Mouse (Mus musculus) heart, adult 8-10 months (tissue): ENCODE measurements around the gene Lgals2. TPM values are rescaled to one million over a fixed set of nuclear protein-coding genes. Genes with fewer than 3 reads are reported as not detected.
"Not testable (repeated sequence)": the region's sequence is repeated elsewhere in the genome, so short reads cannot be mapped to it uniquely, and the experiment has no call there.

ENCODE experiments used
- DNase-seq: peaks from one replicate; pipeline ENCODE4 v3.0.0; 2022; ENCODE audit warnings: low spot score
- total RNA-seq, 4 experiments: library from RNA; stranded (reverse); gene quantifications; 2 replicates each; pipeline ENCODE4 v1.2.4; 2022

Gene Lgals2
- total RNA-seq, 4 experiments from 2014 or later, result 0.65 TPM; not detected in 3

DNA sequence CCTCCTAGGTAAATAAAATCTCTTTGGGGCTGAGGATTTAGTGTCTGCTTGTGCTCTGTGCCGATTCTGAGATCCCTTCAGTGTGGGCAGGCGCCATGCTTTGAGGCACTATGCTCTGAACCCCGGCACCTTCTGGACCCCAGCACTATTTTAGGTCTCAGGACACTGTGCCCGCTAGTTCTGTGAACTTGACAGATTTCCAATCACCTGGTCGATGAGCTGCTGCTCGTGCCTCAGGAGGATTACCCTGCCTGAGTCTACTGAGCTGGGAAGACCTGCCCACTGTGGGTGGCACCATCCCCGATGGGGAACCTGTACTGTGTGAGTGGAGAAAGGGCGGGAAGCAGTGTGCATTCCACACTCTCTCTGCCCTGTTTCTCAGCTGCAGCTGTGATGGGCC is 19.7 kb upstream of the Lgals2 start:
- DNase-seq, result no peak

- no peak for DNase-seq
Observed at GRCm38 (mm10) chr15:78873803-78874435, 18.6 kb upstream of the Lgals2 start.

DNA sequence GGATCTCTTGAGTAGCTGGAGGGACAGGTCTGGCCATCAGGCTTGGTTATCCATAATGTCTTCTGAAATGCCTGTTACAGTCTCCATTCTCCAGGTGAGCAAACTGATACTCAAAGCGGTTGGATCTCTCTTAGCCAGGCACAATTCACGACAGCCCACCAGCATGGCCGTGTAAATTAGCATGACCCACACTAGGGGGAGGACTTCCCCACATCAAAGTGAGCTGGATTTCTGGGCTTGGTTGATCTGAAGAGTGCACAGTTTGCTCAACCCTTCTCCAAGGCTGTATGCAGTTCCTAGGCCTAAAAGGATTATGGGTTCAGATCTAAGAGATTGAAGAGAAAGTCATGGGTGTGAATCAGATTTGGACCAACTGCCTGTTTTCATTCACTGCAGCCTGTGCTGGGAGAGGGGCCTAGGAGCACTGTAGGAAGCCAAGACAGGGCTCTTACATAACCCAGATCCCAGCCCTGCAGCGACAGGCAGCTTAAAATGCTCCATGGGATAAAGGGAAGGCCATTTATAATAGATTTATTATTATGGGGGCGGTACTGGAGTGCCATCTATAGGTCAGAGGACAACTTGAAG is 16.8 kb upstream of the Lgals2 start:
- DNase-seq, result no peak

- no peak for DNase-seq
Observed at GRCm38 (mm10) chr15:78869775-78870174, 14.4 kb upstream of the Lgals2 start.

GRCm38 (mm10) chr15:78868826-78869233 is 13.5 kb upstream of the Lgals2 start:
- DNase-seq, result no peak

- DNase-seq, result peak; percentile 58
Observed at GRCm38 (mm10) chr15:78868398-78868797, 13.1 kb upstream of the Lgals2 start.

GRCm38 (mm10) chr15:78863852-78864253 is 8.5 kb upstream of the Lgals2 start:
- DNase-seq, result no peak

- DNase-seq, result no peak
Observed at GRCm38 (mm10) chr15:78863154-78863553, 7.8 kb upstream of the Lgals2 start.

DNA sequence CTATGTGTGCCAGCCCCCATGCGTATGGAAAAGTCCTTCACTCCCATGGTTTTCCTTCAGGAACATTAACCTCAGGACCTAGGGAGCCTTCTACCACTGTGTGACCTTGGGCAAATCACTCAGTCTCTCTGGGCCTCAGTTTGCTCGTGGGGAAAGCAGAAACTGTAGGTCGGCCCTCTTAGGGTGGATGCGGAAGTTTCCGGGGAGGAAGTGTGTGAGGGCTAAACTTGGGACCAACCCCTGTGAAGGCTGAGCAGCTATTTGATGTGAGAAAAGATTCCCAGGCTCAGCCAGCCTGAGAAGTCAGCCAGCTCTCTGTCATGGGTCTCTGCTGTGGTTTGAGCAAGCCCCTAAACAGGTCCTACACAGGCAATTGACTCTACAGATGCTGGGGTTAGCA is 7.0 kb upstream of the Lgals2 start:
- DNase-seq, result no peak

DNA sequence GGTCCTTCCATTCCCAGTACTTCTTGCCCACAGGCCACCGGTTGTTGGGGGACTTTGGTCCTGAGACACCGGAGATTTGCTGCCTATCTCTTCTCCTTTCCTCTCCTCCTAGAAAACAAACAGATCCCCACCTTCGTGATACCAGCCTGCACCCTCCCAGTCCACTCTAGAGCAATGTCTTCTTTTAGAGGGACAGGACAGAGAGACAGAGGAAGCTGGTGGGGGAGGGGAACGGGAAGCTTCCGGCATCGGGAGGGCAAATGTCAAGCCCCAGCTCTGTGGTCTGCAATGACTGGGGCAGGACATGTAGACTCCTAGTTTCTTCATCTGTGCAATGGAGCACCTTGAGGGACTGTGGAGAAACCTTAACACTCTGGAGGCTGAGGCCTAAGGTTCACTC is 4.4 kb upstream of the Lgals2 start:
- no peak for DNase-seq

DNA sequence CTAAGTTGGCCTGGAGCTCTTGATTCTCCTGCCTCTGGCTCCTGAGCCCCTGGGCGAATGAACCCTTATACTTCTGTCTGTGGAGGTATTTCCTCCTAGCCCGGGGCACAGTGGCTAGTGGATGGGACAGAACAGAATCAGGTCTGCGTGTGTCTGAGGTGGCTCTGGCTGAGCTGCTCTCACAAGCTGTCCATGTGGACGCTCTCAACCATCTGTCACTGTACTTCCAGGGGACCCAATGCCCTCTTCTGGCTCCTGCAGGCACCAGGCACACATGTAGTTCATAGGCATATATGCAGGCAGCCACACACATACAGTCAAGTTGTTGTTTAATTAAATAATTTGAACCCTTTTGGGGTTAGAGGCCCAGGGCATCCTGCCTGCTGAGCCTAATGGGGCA is 4.0 kb upstream of the Lgals2 start:
- no peak for DNase-seq

GRCm38 (mm10) chr15:78857009-78857408 is 1.7 kb upstream of the Lgals2 start:
- DNase-seq, result no peak

DNA sequence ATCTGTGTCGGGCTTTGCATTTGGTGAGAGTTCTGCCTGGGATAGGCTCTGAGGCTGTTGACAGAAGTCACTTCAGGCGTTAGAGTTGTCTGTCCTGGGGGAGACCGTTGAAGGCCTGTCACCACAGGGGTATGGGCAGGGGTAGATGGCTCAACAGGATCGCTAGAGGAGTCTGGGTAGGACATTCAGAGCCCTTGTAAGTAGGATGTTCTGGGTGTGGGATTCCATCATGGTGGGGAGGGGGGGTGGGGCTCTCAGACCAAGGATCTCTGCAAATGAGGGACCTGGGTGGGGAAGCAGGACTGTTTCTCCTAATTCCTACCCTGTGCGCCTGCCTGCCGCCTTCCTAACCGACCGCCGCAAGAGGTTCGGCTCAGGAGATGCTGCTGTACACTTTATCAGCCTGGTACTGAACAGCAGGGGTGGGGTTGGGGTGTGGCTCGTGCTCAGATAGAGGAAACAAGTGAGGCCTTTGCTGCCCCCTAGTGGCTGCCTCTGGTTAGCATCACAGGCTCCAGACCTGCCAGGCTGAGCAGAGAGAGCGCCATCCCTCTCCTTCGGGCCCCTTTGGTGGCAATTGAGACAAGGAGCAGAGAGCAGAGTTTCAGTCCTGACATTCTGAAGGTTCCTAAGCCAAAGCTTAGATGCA is 3.7 kb downstream of the Lgals2 start:
- DNase-seq, result peak; percentile 92

GRCm38 (mm10) chr15:78850944-78851343 is 4.4 kb downstream of the Lgals2 start:
- DNase-seq, result no peak

DNA sequence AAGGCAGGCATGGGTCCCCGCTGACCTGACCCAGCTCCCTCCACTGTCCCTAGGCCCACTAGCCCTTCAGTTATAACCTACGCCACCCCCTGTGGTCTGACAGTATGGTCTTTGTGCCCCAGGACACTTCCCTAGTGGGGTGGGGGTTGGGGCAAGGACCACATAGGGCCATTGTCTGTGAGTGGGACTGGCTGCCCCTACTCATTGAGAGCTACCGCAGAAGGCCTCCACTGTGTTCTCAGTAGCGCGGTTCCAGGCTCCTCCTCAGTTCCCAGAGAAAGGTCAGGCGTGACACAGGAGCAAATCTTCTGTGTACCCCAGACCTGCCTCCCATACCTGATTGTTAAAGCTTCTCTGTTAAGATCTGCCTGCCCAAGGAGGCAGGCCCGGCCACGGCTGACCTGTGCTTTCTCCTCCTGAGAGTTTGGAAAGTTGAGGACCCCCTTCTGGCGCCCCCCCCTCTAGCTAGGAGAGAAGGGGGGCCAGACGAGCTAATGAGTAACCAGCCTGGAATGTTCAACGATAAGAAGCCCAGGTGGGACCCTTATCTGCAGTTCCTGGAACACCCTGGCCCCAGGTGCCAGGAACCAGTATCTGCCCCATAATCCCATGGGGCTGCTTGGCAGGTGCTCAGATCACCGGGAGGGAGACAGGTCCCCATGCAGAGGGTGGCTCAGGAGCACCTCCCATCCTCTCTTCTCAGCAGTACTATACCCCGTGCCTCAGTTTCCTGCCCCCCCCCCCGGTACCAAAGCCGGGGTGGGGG is 5.1 kb downstream of the Lgals2 start:
- no peak for DNase-seq

DNA sequence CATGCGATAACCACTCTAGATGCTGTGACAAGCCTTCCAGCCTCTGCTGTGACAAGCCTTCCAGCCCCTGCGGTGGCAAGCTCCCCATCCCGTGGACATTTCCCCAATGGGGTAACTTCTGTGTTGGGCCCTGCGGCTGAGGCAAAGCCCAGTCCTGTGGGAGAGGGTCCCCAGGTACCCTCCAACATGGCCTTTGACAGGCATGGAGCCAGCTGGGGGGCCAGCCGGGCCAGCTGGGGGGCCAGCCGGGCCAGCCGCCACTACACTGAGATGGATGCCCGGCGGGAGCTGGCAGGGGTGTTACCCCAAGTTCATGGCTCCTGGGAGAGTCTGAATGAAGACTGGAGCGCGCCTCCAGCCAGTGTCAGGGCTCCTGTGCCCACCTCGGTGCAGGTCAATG is 5.8 kb downstream of the Lgals2 start:
- DNase-seq, result no peak

- peak; percentile 88 for DNase-seq
Observed at GRCm38 (mm10) chr15:78848467-78848866, 6.9 kb downstream of the Lgals2 start.

GRCm38 (mm10) chr15:78846805-78847204 is 8.5 kb downstream of the Lgals2 start:
- DNase-seq, result not testable (repeated sequence)

- no peak for DNase-seq
Observed at GRCm38 (mm10) chr15:78846352-78846751, 9.0 kb downstream of the Lgals2 start.

- DNase-seq, result no peak
Observed at GRCm38 (mm10) chr15:78845867-78846266, 9.5 kb downstream of the Lgals2 start.

DNA sequence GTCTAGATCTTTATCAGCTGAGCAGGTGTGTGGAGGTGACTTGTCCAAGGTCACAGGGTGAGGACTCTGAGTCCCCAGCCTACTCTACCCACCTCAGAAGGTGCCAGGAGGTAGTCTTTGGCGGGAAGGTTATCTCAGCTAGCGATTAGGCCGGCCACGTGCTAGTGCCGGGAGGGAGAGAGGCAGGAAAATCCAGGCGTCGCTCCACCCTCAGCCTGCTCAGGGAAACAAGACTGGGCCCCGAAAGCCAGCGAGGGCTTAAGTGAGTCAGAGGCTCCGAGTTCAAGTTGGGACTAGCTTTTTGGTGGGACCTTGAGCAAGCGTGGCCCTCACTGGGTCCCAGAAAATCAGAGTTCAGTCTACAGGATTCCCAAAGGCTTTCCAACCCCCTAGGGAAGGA is 10.0 kb downstream of the Lgals2 start:
- DNase-seq, result no peak

DNA sequence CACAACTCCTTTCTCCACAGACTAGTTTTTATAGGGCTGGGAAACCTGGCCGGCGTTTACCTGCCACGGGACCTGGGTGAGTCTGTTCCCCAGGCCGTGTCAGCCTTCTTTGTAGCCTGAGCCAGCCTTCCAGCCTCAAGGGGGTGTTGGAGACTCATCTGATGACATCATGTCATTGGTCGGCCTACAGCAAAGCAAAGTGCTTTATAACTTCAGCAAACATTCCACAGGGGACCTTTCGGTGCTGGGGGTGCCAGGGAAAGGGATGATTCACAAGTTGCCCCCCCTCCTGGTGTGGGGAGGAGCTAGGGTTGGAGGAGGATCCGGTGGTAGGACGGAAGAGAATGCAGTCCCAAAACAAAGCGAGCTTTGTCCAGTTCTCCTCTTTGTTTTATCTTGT is 10.5 kb downstream of the Lgals2 start:
- DNase-seq, result peak; percentile 78
